Mouse (Mus musculus) right cerebral cortex, postnatal 14 days (tissue): ENCODE results near the gene Cfap299.

Experiments
- DNase-seq: peaks from one replicate; pipeline ENCODE4 v3.0.0; 2022

Cfap299 gene

GRCm38 (mm10) chr5:98688254-98688653, 359.1 kb downstream of the Cfap299 start:
- DNase-seq: no peak

- DNase-seq: no peak
Observed at GRCm38 (mm10) chr5:98692070-98692469, 363.0 kb downstream of the Cfap299 start.

GRCm38 (mm10) chr5:98696336-98696735, 367.2 kb downstream of the Cfap299 start:
- no peak for DNase-seq

- no peak for DNase-seq
Observed at GRCm38 (mm10) chr5:98703963-98704362, 374.9 kb downstream of the Cfap299 start.

GRCm38 (mm10) chr5:98706597-98706996, 377.5 kb downstream of the Cfap299 start:
- DNase-seq: no peak

- no peak for DNase-seq
Observed at GRCm38 (mm10) chr5:98715392-98715791, 386.3 kb downstream of the Cfap299 start.

- no peak for DNase-seq
Observed at GRCm38 (mm10) chr5:98732157-98733009, 403.3 kb downstream of the Cfap299 start.

- DNase-seq: no peak
Observed at GRCm38 (mm10) chr5:98733010-98733399, 403.9 kb downstream of the Cfap299 start.

- DNase-seq: no peak
Observed at GRCm38 (mm10) chr5:98761858-98762652, 433.0 kb downstream of the Cfap299 start.

GRCm38 (mm10) chr5:98778588-98778987, 449.5 kb downstream of the Cfap299 start:
- no peak for DNase-seq

GRCm38 (mm10) chr5:98782066-98782465, 453.0 kb downstream of the Cfap299 start:
- no peak for DNase-seq

GRCm38 (mm10) chr5:98787735-98788134, 458.6 kb downstream of the Cfap299 start:
- DNase-seq: no peak

GRCm38 (mm10) chr5:98788568-98788967, 459.5 kb downstream of the Cfap299 start:
- no peak for DNase-seq

GRCm38 (mm10) chr5:98790894-98791607, 461.9 kb downstream of the Cfap299 start:
- no peak for DNase-seq

GRCm38 (mm10) chr5:98801495-98801894, 472.4 kb downstream of the Cfap299 start:
- DNase-seq: no peak

- DNase-seq: no peak
Observed at GRCm38 (mm10) chr5:98804761-98805160, 475.7 kb downstream of the Cfap299 start.

GRCm38 (mm10) chr5:98806492-98806891, 477.4 kb downstream of the Cfap299 start:
- no peak for DNase-seq

- no peak for DNase-seq
Observed at GRCm38 (mm10) chr5:98807022-98807421, 477.9 kb downstream of the Cfap299 start.

GRCm38 (mm10) chr5:98807953-98808352, 478.8 kb downstream of the Cfap299 start:
- DNase-seq: no peak

GRCm38 (mm10) chr5:98812380-98812779, 483.3 kb downstream of the Cfap299 start:
- DNase-seq: no peak

- no peak for DNase-seq
Observed at GRCm38 (mm10) chr5:98815269-98815668, 486.2 kb downstream of the Cfap299 start.

GRCm38 (mm10) chr5:98833760-98834159, 504.7 kb downstream of the Cfap299 start:
- DNase-seq: no peak

GRCm38 (mm10) chr5:98834300-98834699, 505.2 kb downstream of the Cfap299 start:
- no peak for DNase-seq
